Mouse (Mus musculus): ENCODE measurements around the gene 4930556J24Rik. TPM values are rescaled to one million over a fixed set of nuclear protein-coding genes. Genes with fewer than 3 reads are reported as not detected.

4930556J24Rik gene
- total RNA-seq, 2 experiments from 2014 or later, result not detected

DNA sequence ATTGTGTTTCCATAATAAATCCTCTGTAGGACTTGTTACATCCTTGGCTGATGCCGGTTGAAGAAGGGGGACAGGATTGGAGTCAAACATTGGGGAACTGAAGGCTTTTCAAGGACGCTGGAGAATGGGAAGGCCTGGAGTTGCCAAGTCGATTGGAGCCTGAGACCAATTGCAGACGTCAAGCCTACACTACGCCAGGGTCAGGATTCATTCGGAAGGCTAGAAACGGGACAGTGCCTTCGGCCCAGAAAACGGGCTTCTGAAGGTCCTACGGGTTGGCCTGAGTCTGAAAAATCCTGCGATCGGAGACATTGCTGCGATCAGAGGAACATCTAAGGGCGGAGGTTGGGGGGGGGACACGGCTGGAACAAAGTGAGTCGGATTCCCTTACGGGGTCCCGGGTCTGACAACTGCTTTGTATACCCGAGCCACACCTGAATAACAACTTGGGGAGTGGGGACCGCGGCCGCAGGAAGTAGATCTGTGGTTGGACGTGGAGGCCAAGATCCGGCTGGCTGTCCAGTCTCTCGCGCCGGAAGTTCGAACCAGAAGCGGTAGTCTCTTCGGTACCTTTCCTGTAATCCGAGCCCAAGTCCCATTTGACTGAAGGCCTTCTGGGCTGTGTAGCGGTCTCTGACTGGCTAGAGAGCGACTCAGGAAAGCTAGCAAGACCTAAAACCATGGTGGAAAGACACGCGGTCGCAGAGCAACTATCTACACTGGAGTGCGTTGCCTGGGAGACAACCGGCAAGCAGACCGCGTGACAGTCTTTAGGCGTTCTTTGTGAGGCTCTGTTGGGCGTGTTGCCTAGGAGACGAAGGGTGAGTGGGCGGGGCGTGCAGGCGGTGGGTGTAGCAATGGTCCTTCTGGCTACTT is 81.9 kb downstream of the 4930556J24Rik start, which contains the start of the genes 4921536K21Rik and Dusp18:
4921536K21Rik (minus strand) TSS at position 693 of the 876 bp plus-strand sequence.
Dusp18 (plus strand) TSS at position 835 of the 876 bp plus-strand sequence.
- ATAC-seq (ENCODE audit: poor library complexity, severe bottlenecking), result peak; percentile 97

DNA sequence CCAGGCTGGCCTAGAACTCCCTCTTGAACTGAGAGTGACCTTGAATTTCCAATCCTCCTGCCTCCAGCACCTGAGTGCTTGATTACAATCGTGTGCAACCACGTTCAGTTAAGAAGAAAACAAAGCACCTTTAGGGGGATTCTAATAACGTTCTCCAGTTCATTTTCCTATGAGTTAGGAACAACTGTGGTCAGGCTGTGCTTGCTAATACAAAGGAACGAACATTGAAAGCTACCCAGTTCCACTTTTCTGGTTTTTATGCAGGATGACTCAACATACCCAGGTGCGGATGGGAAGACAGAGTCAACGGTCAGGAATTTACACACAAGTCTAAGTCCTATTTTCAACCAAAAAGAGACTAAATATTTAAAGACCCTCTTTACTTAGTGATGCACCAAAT is 82.6 kb downstream of the 4930556J24Rik start:
- no peak for ATAC-seq (ENCODE audit: poor library complexity, severe bottlenecking)

Other genes starting within 250 kb of the 4930556J24Rik start
- gene Osbp2, start 112.9 kb downstream of the 4930556J24Rik start, total RNA-seq (2015), result 0.25 TPM in 1 of 2 replicates, not detected in the other
- not detected in 2 replicates for gene Osbp2, start 112.9 kb downstream of the 4930556J24Rik start, total RNA-seq (2017)
- gene 4921536K21Rik, start 81.7 kb downstream of the 4930556J24Rik start, total RNA-seq (2015), result 0.09 TPM in 1 of 2 replicates, not detected in the other
- 0.15 TPM in 1 of 2 replicates, not detected in the other for gene 4921536K21Rik, start 81.7 kb downstream of the 4930556J24Rik start, total RNA-seq (2017)
- 0.41 and 0.49 TPM in 2 replicates for gene Dusp18, start 81.5 kb downstream of the 4930556J24Rik start, total RNA-seq (2015)
- gene Dusp18, start 81.5 kb downstream of the 4930556J24Rik start, total RNA-seq (2017), result 0.08 and 0.44 TPM in 2 replicates
- 4.0 and 4.1 TPM in 2 replicates for gene Slc35e4, start 62.1 kb downstream of the 4930556J24Rik start, total RNA-seq (2015)
- 7.4 and 7.9 TPM in 2 replicates for gene Slc35e4, start 62.1 kb downstream of the 4930556J24Rik start, total RNA-seq (2017)
- 108 and 109 TPM in 2 replicates for gene Tcn2, start 44.6 kb downstream of the 4930556J24Rik start, total RNA-seq (2015)
- 57.0 and 66.9 TPM in 2 replicates for gene Tcn2, start 44.6 kb downstream of the 4930556J24Rik start, total RNA-seq (2017)
- 28.5 and 31.1 TPM in 2 replicates for gene Pes1, start 12.8 kb downstream of the 4930556J24Rik start, total RNA-seq (2015)
- 60.7 and 86.6 TPM in 2 replicates for gene Pes1, start 12.8 kb downstream of the 4930556J24Rik start, total RNA-seq (2017)
- gene Gal3st1, start 6.9 kb upstream of the 4930556J24Rik start, total RNA-seq (2015), result 0.22 TPM in 1 of 2 replicates, not detected in the other
- gene Gal3st1, start 6.9 kb upstream of the 4930556J24Rik start, total RNA-seq (2017), result not detected in 2 replicates
- not detected in 2 replicates for gene Sec14l4, start 54.7 kb upstream of the 4930556J24Rik start, total RNA-seq (2015)
- gene Sec14l4, start 54.7 kb upstream of the 4930556J24Rik start, total RNA-seq (2017), result not detected in 2 replicates
- not detected in 2 replicates for gene Sec14l3, start 88.1 kb upstream of the 4930556J24Rik start, total RNA-seq (2015)
- gene Sec14l3, start 88.1 kb upstream of the 4930556J24Rik start, total RNA-seq (2017), result not detected in 2 replicates
- 1.1 and 2.6 TPM in 2 replicates for gene Mtfp1, start 118.7 kb upstream of the 4930556J24Rik start, total RNA-seq (2015)
- 1.3 and 1.8 TPM in 2 replicates for gene Mtfp1, start 118.7 kb upstream of the 4930556J24Rik start, total RNA-seq (2017)
- 0.27 and 0.82 TPM in 2 replicates for gene Sec14l2, start 146.6 kb upstream of the 4930556J24Rik start, total RNA-seq (2015)
- 0.81 and 3.9 TPM in 2 replicates for gene Sec14l2, start 146.6 kb upstream of the 4930556J24Rik start, total RNA-seq (2017)
- gene Rnf215, start 158.4 kb upstream of the 4930556J24Rik start, total RNA-seq (2015), result 6.3 and 7.7 TPM in 2 replicates
- 12.8 and 14.8 TPM in 2 replicates for gene Rnf215, start 158.4 kb upstream of the 4930556J24Rik start, total RNA-seq (2017)
- 1.1 TPM in 1 of 2 replicates, not detected in the other for gene Ccdc157, start 183.5 kb upstream of the 4930556J24Rik start, total RNA-seq (2015)
- 0.44 and 1.3 TPM in 2 replicates for gene Ccdc157, start 183.5 kb upstream of the 4930556J24Rik start, total RNA-seq (2017)
- gene Sf3a1, start 183.6 kb upstream of the 4930556J24Rik start, total RNA-seq (2015), result 42.2 and 42.4 TPM in 2 replicates
- gene Sf3a1, start 183.6 kb upstream of the 4930556J24Rik start, total RNA-seq (2017), result 24.8 and 28.9 TPM in 2 replicates
- gene Tbc1d10a, start 210.0 kb upstream of the 4930556J24Rik start, total RNA-seq (2015), result 2.5 and 3.8 TPM in 2 replicates
- gene Tbc1d10a, start 210.0 kb upstream of the 4930556J24Rik start, total RNA-seq (2017), result 5.5 and 8.3 TPM in 2 replicates
- gene Castor1, start 241.4 kb upstream of the 4930556J24Rik start, total RNA-seq (2015), result 1.2 and 1.3 TPM in 2 replicates
- gene Castor1, start 241.4 kb upstream of the 4930556J24Rik start, total RNA-seq (2017), result 1.1 and 2.3 TPM in 2 replicates